Mouse (Mus musculus): Measurements from ENCODE around the gene Dlgap1.

Dlgap1 gene

GRCm38 (mm10) chr17:70341920-70342319, 373.0 kb downstream of the Dlgap1 start:
- peak; percentile 36 for DNase-seq (ENCODE audit: low read depth)

DNA sequence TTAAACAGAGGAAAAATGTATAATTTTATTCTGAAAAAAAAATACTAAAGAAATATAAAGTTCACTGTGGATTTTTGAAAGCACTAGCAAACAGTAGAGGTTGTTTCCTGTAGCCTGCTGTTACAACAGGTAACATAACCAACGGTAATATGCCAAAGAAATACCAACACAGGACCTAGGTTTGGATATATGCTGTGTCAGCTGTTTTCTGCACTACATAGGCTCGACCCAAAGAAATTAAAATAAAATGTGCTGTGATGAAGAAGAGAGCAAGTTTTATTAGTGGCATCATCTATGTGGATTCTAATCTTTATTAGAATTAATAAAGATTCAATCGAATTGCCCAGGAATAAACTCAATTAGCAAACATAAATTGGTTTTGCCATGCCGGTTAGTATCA, 378.5 kb downstream of the Dlgap1 start:
- DNase-seq (ENCODE audit: low read depth): no peak

DNA sequence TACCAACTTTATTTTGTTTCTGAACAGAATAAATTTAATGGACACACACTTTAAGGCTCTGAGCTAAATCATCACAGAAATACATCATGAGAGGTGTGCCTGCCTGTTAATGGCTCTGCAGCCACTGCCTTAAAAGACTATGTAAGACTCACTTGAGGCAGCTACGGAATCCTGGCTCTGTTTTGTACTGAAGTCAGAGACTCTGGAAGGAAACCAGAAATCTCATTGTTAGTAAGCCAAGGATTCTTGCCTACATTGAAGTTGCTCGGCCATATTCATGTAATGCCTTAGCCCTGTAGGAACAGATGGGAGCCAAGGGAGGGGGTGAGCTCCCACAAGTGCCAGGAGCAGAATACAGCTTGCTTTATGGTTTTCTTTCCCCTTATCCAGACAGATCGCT, 394.7 kb downstream of the Dlgap1 start:
- DNase-seq (ENCODE audit: low read depth): no peak

- DNase-seq (ENCODE audit: low read depth): no peak
Observed at GRCm38 (mm10) chr17:70363971-70364370, 395.1 kb downstream of the Dlgap1 start.

DNA sequence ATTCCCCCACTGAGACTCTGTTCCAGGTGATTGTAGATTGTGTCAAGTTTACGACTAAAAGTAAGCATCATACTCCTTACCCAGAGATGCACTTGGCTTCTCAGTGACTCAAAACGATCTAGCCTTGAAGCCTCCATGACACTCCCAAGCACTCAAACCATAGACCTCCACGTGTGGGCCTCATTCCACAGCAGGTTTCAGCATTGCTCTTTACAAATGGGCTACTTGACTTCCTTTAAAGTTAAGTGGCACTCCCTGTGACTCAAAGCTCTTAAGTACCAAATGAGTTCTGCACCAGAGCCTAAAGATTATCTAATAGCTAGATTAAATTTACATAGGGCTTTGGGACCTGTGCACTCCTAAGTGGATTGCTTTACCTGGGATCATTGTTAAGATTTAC, 400.3 kb downstream of the Dlgap1 start:
- DNase-seq (ENCODE audit: low read depth): no peak

GRCm38 (mm10) chr17:70377020-70377419, 408.1 kb downstream of the Dlgap1 start:
- DNase-seq (ENCODE audit: low read depth): peak; percentile 48

DNA sequence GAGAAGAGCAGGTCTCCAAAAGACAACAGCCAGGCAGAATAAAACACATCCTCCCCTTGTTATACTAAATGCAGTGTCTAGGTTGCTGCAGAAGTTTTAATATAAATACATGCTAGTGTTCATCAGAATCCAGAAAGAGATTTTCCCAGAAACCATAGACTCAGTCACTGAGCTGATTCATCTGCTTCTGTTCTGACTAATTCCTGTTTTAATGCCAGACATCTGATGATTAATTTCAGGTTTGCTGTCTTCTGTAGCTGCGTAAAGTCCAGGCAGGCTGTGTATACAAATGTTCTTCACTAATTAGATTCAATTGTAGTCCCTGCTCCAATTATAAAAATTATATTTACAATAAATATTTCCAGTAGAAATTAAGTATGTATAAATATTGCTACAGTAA, 419.6 kb downstream of the Dlgap1 start:
- DNase-seq (ENCODE audit: low read depth): no peak

GRCm38 (mm10) chr17:70397220-70397619, 428.3 kb downstream of the Dlgap1 start:
- DNase-seq (ENCODE audit: low read depth): peak; percentile 6

- no peak for DNase-seq (ENCODE audit: low read depth)
Observed at GRCm38 (mm10) chr17:70397708-70398107, 428.8 kb downstream of the Dlgap1 start.

DNA sequence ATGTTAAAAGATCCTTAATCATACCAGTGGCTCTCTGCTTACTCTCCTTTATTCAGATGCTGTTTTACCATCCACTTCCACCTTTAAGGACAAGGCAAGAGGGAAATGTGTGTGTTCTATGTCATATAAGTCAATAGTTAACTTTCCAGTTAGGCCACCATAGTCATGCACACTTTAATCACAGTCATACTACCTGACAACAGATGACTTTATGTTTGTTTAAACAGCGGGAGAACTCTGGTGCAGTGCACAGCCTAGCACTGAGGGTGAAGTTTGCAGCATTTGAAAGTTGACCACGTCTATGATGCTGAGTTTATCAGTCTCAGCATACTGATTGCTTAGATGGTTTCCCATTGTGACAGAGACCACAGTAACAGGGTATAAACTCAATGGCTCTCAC, 433.0 kb downstream of the Dlgap1 start:
- DNase-seq (ENCODE audit: low read depth): no peak

DNA sequence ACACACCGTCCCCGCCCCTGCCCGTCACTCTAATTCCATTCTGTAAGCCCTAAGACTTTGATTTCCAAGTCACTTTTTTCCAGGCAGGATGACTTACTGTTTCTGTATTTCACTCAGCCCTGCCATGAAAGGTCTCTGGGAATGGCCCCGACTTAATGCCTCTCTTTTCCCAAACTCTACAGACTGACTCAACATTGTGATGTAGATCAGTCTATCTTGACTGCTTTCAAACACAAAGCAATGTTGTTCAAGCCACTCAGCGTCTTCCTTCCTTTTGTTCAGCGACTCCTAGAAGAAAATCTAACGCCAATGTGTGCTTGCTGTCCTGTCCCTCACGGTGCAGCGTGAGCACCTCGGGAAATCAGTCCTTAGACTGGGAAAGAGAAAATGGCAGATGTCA, 434.9 kb downstream of the Dlgap1 start:
- DNase-seq (ENCODE audit: low read depth): no peak

GRCm38 (mm10) chr17:70414202-70414601, 445.3 kb downstream of the Dlgap1 start:
- DNase-seq (ENCODE audit: low read depth): no peak

GRCm38 (mm10) chr17:70427866-70428265, 459.0 kb downstream of the Dlgap1 start:
- no peak for DNase-seq (ENCODE audit: low read depth)

DNA sequence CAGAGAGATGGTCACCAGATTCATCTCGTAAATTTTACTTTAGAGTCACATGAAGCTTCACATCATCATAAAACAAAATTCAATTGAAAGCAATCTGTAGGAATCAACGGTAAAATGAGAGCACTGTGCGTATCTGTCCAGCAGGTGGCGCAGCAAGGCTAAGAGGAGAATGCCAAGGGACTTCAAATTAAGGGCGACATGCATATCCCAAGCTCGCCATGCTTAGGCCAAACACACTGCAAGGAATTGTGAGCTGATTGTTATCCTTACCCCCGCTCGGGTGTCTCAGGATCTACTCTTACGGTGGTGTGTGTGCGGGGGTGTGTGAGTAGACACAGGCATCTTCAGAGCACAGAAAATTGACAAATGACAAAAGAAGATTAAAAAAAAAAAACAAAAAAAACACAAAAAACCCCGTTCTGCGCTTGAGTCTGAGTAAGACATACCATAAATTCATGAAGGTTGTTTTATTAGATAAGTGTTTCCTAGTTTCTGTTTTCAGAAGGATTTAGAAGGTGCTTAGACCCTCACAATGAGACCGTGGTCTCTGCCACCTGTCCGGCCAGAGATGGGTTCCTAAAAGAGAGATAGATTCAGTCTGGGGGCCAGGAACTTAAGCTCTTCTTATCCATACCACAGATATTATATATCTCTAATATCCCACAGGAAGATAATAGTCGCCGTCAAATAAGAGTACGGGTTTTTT, 461.0 kb downstream of the Dlgap1 start:
- DNase-seq (ENCODE audit: low read depth): peak; percentile 80

- peak; percentile 66 for DNase-seq (ENCODE audit: low read depth)
Observed at GRCm38 (mm10) chr17:70430452-70430787, 461.5 kb downstream of the Dlgap1 start.

DNA sequence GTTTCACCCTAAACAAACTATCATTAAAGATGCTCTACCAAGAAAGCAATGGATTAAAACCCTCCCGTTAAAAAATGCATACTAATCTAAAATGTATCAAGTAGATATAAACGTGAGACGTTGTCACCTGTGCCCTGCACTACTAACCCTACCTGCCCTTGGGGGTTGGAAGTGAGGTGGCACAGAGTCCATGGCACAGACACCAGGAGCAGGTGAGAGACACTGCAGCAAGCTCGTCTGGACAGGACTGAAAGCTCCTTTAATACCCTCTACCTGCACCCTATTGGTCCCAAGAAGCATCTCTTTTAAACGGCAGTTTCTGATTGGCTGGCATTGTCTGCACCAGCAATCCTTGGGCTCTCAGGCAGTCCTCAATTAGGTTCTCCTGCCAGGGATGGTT, 464.0 kb downstream of the Dlgap1 start:
- no peak for DNase-seq (ENCODE audit: low read depth)

DNA sequence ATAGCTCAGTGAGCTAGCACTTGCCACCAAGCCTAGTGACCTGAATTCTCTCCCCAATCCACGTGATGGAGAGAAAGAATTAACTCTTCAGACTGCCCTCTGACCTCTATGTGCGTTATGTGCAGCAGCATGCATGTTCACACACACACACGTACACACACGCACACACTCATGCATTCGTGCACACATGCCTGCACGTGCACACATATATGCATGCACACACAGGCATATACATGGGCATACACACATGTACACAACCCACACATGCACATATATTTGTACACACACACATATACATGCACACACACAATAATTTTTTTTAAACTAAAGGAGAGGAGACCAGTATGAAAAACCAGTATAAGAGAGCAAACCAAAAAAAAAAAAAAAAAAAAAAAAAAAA, 465.7 kb downstream of the Dlgap1 start:
- DNase-seq (ENCODE audit: low read depth): no peak

DNA sequence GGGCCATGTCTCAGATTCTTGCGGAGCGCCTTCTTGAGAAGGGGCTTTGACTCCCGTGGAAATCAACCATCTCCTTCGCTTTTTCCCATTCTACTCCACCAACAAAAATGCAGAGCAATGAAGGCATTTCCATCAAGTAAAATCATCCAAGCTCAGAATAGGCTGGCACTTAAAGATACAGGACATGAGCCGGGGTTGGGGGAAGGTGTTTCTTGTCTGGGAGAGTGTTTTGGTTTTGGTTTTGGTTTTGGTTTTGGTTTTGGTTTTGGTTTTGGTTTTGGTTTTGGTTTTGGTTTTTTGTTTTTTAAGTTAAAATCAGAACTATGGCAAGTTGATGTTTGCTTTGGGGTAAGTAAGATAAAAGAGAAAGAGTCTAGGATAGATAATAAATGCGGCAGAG, 466.7 kb downstream of the Dlgap1 start:
- no peak for DNase-seq (ENCODE audit: low read depth)

DNA sequence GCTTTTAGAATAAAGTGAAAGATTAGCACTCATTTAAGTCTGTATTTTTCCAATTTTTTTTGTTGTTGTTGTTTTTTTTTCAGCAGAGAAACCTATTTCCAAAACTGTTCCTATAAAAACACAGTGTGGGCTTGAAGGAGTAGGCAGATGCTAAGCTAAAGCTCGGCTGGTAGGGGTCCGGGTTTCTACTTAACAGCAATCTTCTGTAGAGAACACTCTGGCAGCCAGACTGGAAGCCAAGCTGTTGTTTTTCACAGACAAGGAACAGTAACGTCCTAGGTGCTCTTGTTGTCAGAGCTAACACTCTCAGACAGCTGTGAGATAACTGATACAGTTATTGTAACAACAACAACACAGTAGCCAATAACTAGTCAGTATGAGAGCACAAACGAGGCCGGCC, 468.4 kb downstream of the Dlgap1 start:
- no peak for DNase-seq (ENCODE audit: low read depth)

GRCm38 (mm10) chr17:70442976-70443375, 474.1 kb downstream of the Dlgap1 start:
- no peak for DNase-seq (ENCODE audit: low read depth)

GRCm38 (mm10) chr17:70446451-70446850, 477.6 kb downstream of the Dlgap1 start:
- no peak for DNase-seq (ENCODE audit: low read depth)

DNA sequence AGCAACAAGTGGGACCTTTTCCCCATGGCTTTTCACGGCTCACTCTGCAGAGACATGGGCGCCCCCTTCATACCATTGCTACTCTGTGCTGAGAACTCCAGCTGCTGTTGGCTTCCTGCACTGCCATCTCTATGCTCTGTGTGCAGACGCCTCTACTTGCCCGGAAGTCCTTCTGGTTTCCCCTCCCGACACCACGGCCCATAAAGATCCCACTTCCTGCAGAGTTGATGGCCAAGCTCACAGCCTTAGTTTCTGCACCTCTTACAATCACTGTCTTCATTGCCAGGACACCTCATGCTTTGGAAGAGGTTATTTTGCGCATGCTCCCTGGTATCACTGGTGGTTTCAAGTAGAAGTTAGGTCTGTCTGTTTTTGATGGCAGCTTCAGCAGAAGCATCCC, 486.2 kb downstream of the Dlgap1 start:
- no peak for DNase-seq (ENCODE audit: low read depth)

DNA sequence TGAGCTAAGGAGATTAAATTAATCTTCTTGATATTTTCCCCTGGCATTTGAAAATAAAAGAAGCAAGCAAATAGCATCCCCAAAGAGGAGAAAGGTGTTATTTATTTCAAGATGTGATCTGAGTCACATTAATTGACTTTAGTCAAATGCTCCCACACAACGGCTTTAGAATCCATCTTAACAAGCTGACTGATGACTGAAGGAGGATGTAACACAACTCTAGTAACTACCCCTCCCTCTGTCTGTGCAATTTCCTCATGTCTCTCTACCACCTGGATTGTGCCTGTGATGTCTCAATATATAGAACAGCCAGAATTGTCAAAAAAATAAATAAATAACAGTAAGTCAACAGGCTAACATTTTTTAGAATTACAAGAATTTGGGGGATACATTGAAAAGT, 488.2 kb downstream of the Dlgap1 start:
- no peak for DNase-seq (ENCODE audit: low read depth)

GRCm38 (mm10) chr17:70462231-70462630, 493.4 kb downstream of the Dlgap1 start:
- no peak for DNase-seq (ENCODE audit: low read depth)

Data from NIH3T3 (cell line).